Comparison of ENCODE assay signal across 9 mouse cellular contexts in genomic region chr19:10689470-10690166, GRCm38 (mm10). TPM values are rescaled to one million over a fixed set of nuclear protein-coding genes. Genes with fewer than 3 reads are reported as not detected.
A peak's percentile ranks its signal among the peaks of the same experiment; 100 is the strongest.
DNase-seq lines count a peak whose midpoint lies in the region; ATAC-seq lines count a peak whose summit lies in the region.
"Had no signal": no experiment of that assay in that cellular context is flagged by ENCODE, and none has a peak within 500 bp of the region (broad histone marks: within the 10 kb centered on the region; RNA-seq: fewer than 3 reads in every experiment).

No protein-coding gene starts in this region.

- peaks cover 74% of the 10 kb centered on the region for H3K4me1 ChIP-seq in erythroblast, embryonic 14.5 days (ENCODE audit: control insufficient read depth)
- peaks cover 37% of the 10 kb centered on the region for H3K4me1 ChIP-seq in heart, embryonic 12.5 days (replicated peaks)
- peaks cover 70% of the 10 kb centered on the region for H3K4me1 ChIP-seq in liver, embryonic 13.5 days (replicated peaks)
- peaks cover 36% of the 10 kb centered on the region for H3K4me1 ChIP-seq in stomach, embryonic 15.5 days

- H3K36me3 ChIP-seq in erythroblast, embryonic 14.5 days (ENCODE audit: control insufficient read depth), result peaks cover 27% of the 10 kb centered on the region
- H3K36me3 ChIP-seq in heart, embryonic 12.5 days, result no peaks in the 10 kb centered on the region
- no peaks in the 10 kb centered on the region for H3K36me3 ChIP-seq in liver, embryonic 13.5 days
- no peaks in the 10 kb centered on the region for H3K36me3 ChIP-seq in stomach, embryonic 15.5 days

- no peak for ATAC-seq in erythroblast, adult 5-6 weeks (replicated peaks; ENCODE audit: low FRiP score, poor library complexity, severe bottlenecking)
- ATAC-seq in heart, embryonic 12.5 days (ENCODE audit: insufficient number of reproducible peaks, low FRiP score), result no peak
- ATAC-seq in liver, embryonic 13.5 days (ENCODE audit: low read depth), result no peak
- no peak for ATAC-seq in stomach, embryonic 15.5 days (ENCODE audit: insufficient read depth, low FRiP score, low read depth)

- peak; percentile 50 for DNase-seq in Muller cell, postnatal 12 days (ENCODE audit: inconsistent ontology term)
- DNase-seq in liver, embryonic 13.5 days, result no peak
- no peak for DNase-seq in spleen, postnatal 36 days (ENCODE audit: low spot score in 2 of 2)
- no peak for DNase-seq in right cerebral cortex, postnatal 36 days (ENCODE audit: low spot score in 2 of 2)

- H3K27me3 ChIP-seq in erythroblast, embryonic 14.5 days (ENCODE audit: control insufficient read depth), result peaks cover 2% of the 10 kb centered on the region; the same call in 1 of the 2 replicates
- H3K27me3 ChIP-seq in heart, embryonic 12.5 days (replicated peaks), result no peaks in the 10 kb centered on the region
- no peaks in the 10 kb centered on the region for H3K27me3 ChIP-seq in liver, embryonic 13.5 days
- no peaks in the 10 kb centered on the region for H3K27me3 ChIP-seq in stomach, embryonic 15.5 days (replicated peaks)
- H3K27me3 ChIP-seq: Patski had no signal

- H3K9me3 ChIP-seq in erythroblast, embryonic 14.5 days (ENCODE audit: control insufficient read depth, low read length), result no peaks in the 10 kb centered on the region
- H3K9me3 ChIP-seq in heart, embryonic 12.5 days (replicated peaks), result no peaks in the 10 kb centered on the region
- no peaks in the 10 kb centered on the region for H3K9me3 ChIP-seq in liver, embryonic 13.5 days (replicated peaks)
- no peaks in the 10 kb centered on the region for H3K9me3 ChIP-seq in stomach, embryonic 15.5 days

- H3K4me3 ChIP-seq in erythroblast, embryonic 14.5 days (replicated peaks), result peak overlapping the region; percentile 82
- peak overlapping the region; percentile 75 for H3K4me3 ChIP-seq in heart, embryonic 12.5 days
- peak overlapping the region; percentile 84 for H3K4me3 ChIP-seq in liver, embryonic 13.5 days (replicated peaks)
- peak overlapping the region; percentile 83 for H3K4me3 ChIP-seq in stomach, embryonic 15.5 days (replicated peaks)

- H3K27ac ChIP-seq in heart, embryonic 12.5 days (ENCODE audit: poor library complexity, severe bottlenecking), result peak overlapping the region; percentile 95
- H3K27ac ChIP-seq in liver, embryonic 13.5 days, result peak overlapping the region; percentile 94
- peak overlapping the region; percentile 96 for H3K27ac ChIP-seq in stomach, embryonic 15.5 days

- peak overlapping the region; percentile 79 for H3K4me2 ChIP-seq in heart, embryonic 12.5 days
- H3K4me2 ChIP-seq in liver, embryonic 13.5 days, result peak overlapping the region; percentile 87
- H3K4me2 ChIP-seq in stomach, embryonic 15.5 days, result peak overlapping the region; percentile 70

- 47% methylated on average over 5 of the region's 5 CpGs for WGBS in heart, embryonic 12.5 days
- WGBS in liver, embryonic 13.5 days (ENCODE audit: insufficient replicate concordance), result 59% methylated on average over 5 of the region's 5 CpGs
- 42% methylated on average over 5 of the region's 5 CpGs for WGBS in stomach, embryonic 15.5 days

- H3K9ac ChIP-seq in heart, embryonic 12.5 days, result peak overlapping the region; percentile 84
- H3K9ac ChIP-seq in liver, embryonic 13.5 days, result peak overlapping the region; percentile 87
- H3K9ac ChIP-seq in stomach, embryonic 15.5 days, result peak overlapping the region; percentile 73

RNA-seq across cellular contexts. Expression of gene Vps37c, which starts 1.1 kb away (rescaled TPM):
- polyA plus RNA-seq in erythroblast, embryonic 14.5 days (2012), result 2.4 and 3.2 TPM in 2 replicates
- total RNA-seq in erythroblast, adult 5-6 weeks (2015; ENCODE audit: low replicate concordance), result 7.9 and 8.6 TPM in 2 replicates
- 2.9 and 4.7 TPM in 2 replicates for total RNA-seq in erythroblast, adult 5-6 weeks (2017; ENCODE audit: low replicate concordance)
- 29.0 and 31.2 TPM in 2 replicates for polyA plus RNA-seq in heart, embryonic 12.5 days (2016; fragmentation: Nextera tagmentation; extraction: Ambion mirVana)
- polyA plus RNA-seq in liver, embryonic 13.5 days (2015; fragmentation: Nextera tagmentation; extraction: Ambion mirVana), result 10.4 and 12.1 TPM in 2 replicates
- polyA plus RNA-seq in stomach, embryonic 15.5 days (2015; fragmentation: Nextera tagmentation; extraction: Ambion mirVana), result 34.0 and 40.2 TPM in 2 replicates

RNA-seq across cellular contexts. Expression of gene Pga5, which starts 11.7 kb away (rescaled TPM):
- not detected in 2 replicates for polyA plus RNA-seq in erythroblast, embryonic 14.5 days (2012)
- total RNA-seq in erythroblast, adult 5-6 weeks (2015; ENCODE audit: low replicate concordance), result not detected in 2 replicates
- not detected in 2 replicates for total RNA-seq in erythroblast, adult 5-6 weeks (2017; ENCODE audit: low replicate concordance)
- polyA plus RNA-seq in heart, embryonic 12.5 days (2016; fragmentation: Nextera tagmentation; extraction: Ambion mirVana), result not detected in 2 replicates
- not detected in 2 replicates for polyA plus RNA-seq in liver, embryonic 13.5 days (2015; fragmentation: Nextera tagmentation; extraction: Ambion mirVana)
- 28.0 and 59.2 TPM in 2 replicates for polyA plus RNA-seq in stomach, embryonic 15.5 days (2015; fragmentation: Nextera tagmentation; extraction: Ambion mirVana)

RNA-seq across cellular contexts. Expression of gene Cd5, which starts 49.2 kb away (rescaled TPM):
- not detected in 2 replicates for polyA plus RNA-seq in erythroblast, embryonic 14.5 days (2012)
- not detected in 2 replicates for total RNA-seq in erythroblast, adult 5-6 weeks (2015; ENCODE audit: low replicate concordance)
- 0.17 TPM in 1 of 2 replicates, not detected in the other for total RNA-seq in erythroblast, adult 5-6 weeks (2017; ENCODE audit: low replicate concordance)
- 0.19 and 0.55 TPM in 2 replicates for polyA plus RNA-seq in heart, embryonic 12.5 days (2016; fragmentation: Nextera tagmentation; extraction: Ambion mirVana)
- polyA plus RNA-seq in liver, embryonic 13.5 days (2015; fragmentation: Nextera tagmentation; extraction: Ambion mirVana), result 0.08 TPM in 1 of 2 replicates, not detected in the other
- 0.85 and 1.9 TPM in 2 replicates for polyA plus RNA-seq in stomach, embryonic 15.5 days (2015; fragmentation: Nextera tagmentation; extraction: Ambion mirVana)
- polyA plus RNA-seq: Patski had no signal

RNA-seq across cellular contexts. Expression of gene Vwce, which starts 55.6 kb away (rescaled TPM):
- polyA plus RNA-seq in erythroblast, embryonic 14.5 days (2012), result 0.11 and 0.12 TPM in 2 replicates
- total RNA-seq in erythroblast, adult 5-6 weeks (2015; ENCODE audit: low replicate concordance), result not detected in 2 replicates
- total RNA-seq in erythroblast, adult 5-6 weeks (2017; ENCODE audit: low replicate concordance), result not detected in 2 replicates
- 0.34 and 0.85 TPM in 2 replicates for polyA plus RNA-seq in heart, embryonic 12.5 days (2016; fragmentation: Nextera tagmentation; extraction: Ambion mirVana)
- 5.3 and 5.8 TPM in 2 replicates for polyA plus RNA-seq in liver, embryonic 13.5 days (2015; fragmentation: Nextera tagmentation; extraction: Ambion mirVana)
- 2.3 and 3.2 TPM in 2 replicates for polyA plus RNA-seq in stomach, embryonic 15.5 days (2015; fragmentation: Nextera tagmentation; extraction: Ambion mirVana)

Comparison
In these comparisons a context has a peak if more than half of its experiments do, and no peak if none do; other contexts are left out.
1. RNA of gene Pga5, which starts 11.7 kb away (polyA plus RNA-seq): 28.0 to 59.2 TPM in stomach, embryonic 15.5 days; not detected in liver, embryonic 13.5 days, not detected in erythroblast, embryonic 14.5 days and not detected in heart, embryonic 12.5 days; every median in the first group is over 10 times any median in the second.
2. Peak in every context shown above with its lines, with median percentiles within 50 percentile points of each other: H3K4me3 ChIP-seq, H3K27ac ChIP-seq, H3K4me2 ChIP-seq and H3K9ac ChIP-seq.